Mouse (Mus musculus) embryonic facial prominence, embryonic 11.5 days (tissue): ENCODE data around the gene Abcc9. TPM values are rescaled to one million over a fixed set of nuclear protein-coding genes. Genes with fewer than 3 reads are reported as not detected.
A peak's percentile ranks its signal among the peaks of the same experiment; 100 is the strongest.

ENCODE experiments used
- ATAC-seq: fragments of 200-750 bp; cut with Nextera tagmentation; replicated peaks from 2 replicates; pipeline ENCODE4 v1.8.0; 2017; ENCODE audit warnings: low read depth; ENCODE audit not compliant: insufficient number of reproducible peaks, low FRiP score, low TSS enrichment
- DNase-seq: peaks from one replicate; pipeline ENCODE4 v3.0.0-alpha.2; 2015; ENCODE audit warnings: low spot score
- H3K27ac ChIP-seq: fragments of 300-500 bp; sonication (generic); replicated peaks from 2 replicates; pipeline ENCODE4 v1.5.1; 2014; ENCODE audit warnings: mild to moderate bottlenecking, low read depth, low read length, control low read depth
- H3K27me3 ChIP-seq: fragments of 300-500 bp; sonication (generic); 2 replicates; pipeline ENCODE4 v1.6.1; 2014; ENCODE audit warnings: mild to moderate bottlenecking, low read length, moderate library complexity, mixed read lengths; ENCODE audit not compliant: control insufficient read depth, insufficient read depth
- H3K36me3 ChIP-seq: fragments of 300-500 bp; sonication (generic); replicated peaks from 2 replicates; pipeline ENCODE4 v1.6.1; 2014; ENCODE audit warnings: low read depth, mild to moderate bottlenecking, low read length, moderate library complexity, mixed read lengths; ENCODE audit not compliant: control insufficient read depth, insufficient read depth
- H3K4me1 ChIP-seq: fragments of 300-500 bp; sonication (generic); 2 replicates; pipeline ENCODE4 v1.6.1; 2014; ENCODE audit warnings: low read length, mixed read lengths; ENCODE audit not compliant: control insufficient read depth, insufficient read depth
- H3K4me2 ChIP-seq: fragments of 300-500 bp; sonication (generic); 2 replicates; pipeline ENCODE4 v1.6.1; 2014; ENCODE audit warnings: low read depth, mild to moderate bottlenecking, control low read depth, low read length, moderate library complexity
- H3K4me3 ChIP-seq: fragments of 300-500 bp; sonication (generic); 2 replicates; pipeline ENCODE4 v1.5.1; 2014; ENCODE audit warnings: low read depth, low read length, control low read depth
- H3K9ac ChIP-seq: fragments of 300-500 bp; sonication (generic); replicated peaks from 2 replicates; pipeline ENCODE4 v1.6.1; 2014; ENCODE audit warnings: mild to moderate bottlenecking, control low read depth, low read length
- H3K9me3 ChIP-seq: fragments of 300-500 bp; sonication (generic); replicated peaks from 2 replicates; pipeline ENCODE4 v1.6.1; 2016; ENCODE audit warnings: mild to moderate bottlenecking, low read length, inconsistent platforms, mixed read lengths; ENCODE audit not compliant: control insufficient read depth
- WGBS: fragments of 180-500 bp; shearing (Covaris S2); extraction: QIAGEN DNeasy Blood & Tissue Kit; methylation state at CpG from one replicate; pipeline ENCODE4 v1.1.7; 2014; 5-methylcytosine and 5-hydroxymethylcytosine counted together
- polyA plus RNA-seq: library from polyadenylated mRNA; unstranded; fragments of >200 nt; fragmentation: Nextera tagmentation; extraction: Ambion mirVana; gene quantifications from 2 replicates; pipeline ENCODE4 v1.2.1, GENCODE M21; 2014

Abcc9 gene
- polyA plus RNA-seq, 1 experiment from 2014 or later, result 1.8 TPM

DNA sequence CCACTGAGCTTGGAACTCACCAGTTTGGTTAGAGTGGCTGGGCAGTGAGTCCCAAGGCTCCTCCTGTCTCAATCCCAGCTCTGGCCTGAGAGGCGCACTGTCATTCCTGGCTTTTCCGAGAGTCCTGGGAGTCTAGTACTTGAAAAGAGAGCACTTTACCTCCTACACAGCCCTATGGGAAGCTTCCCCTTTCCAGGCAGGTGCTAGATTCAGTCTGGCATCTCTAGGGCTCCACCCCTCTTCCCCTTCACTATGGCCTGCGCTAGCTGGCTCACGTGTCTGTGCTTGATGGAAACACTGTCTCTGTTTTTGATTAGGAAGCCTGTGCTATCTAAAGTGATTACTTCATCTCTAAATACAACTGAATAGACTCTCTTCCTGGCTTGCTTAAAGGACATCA lies 66.5 kb downstream of the Abcc9 start:
- WGBS, result 51% methylated on average over 4 of the region's 4 CpGs
- ATAC-seq, result no peak
- H3K36me3 ChIP-seq, result no peaks in the 10 kb centered on the region

DNA sequence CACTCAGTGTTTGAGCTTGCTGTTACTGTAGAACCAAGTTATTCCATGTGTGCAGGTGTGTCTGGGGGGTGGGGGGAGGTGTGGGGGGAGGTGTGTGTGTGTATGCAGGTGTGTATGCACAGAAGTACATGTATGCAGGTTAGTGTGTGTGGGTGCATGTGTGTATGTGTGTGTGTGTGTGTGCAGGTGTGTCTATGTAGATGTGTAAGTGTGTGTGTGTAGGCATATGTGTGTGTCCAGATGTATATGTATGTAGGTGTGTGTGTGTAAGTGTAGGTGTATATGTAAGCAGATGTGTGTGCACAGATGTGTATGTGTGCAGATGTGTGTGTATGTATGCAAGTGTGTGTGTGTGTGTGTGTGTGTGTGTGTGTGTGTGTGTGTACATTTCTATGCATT lies 66.9 kb downstream of the Abcc9 start:
- Histone ChIP-seq H3K9me3 (no peaks in the 10 kb centered on the region), H3K27me3 (no peaks in the 10 kb centered on the region), H3K4me3 (no peak overlapping the region), H3K4me2 (no peak overlapping the region), H3K4me1 (no peaks in the 10 kb centered on the region), H3K27ac (no peak overlapping the region), H3K9ac (no peak overlapping the region), H3K36me3 (no peaks in the 10 kb centered on the region)
- DNase-seq (no peak), ATAC-seq (peak; percentile 67; the same call in 1 of the 2 replicates)

More for the DNA sequence above, 66.5 kb downstream of the Abcc9 start:
- no peak overlapping the region for H3K4me2 ChIP-seq
- H3K9me3 ChIP-seq, result no peaks in the 10 kb centered on the region
- no peaks in the 10 kb centered on the region for H3K27me3 ChIP-seq
- no peak overlapping the region for H3K9ac ChIP-seq
- no peaks in the 10 kb centered on the region for H3K4me1 ChIP-seq
- DNase-seq, result peak; percentile 26
- no peak overlapping the region for H3K4me3 ChIP-seq
- H3K27ac ChIP-seq, result no peak overlapping the region

DNA sequence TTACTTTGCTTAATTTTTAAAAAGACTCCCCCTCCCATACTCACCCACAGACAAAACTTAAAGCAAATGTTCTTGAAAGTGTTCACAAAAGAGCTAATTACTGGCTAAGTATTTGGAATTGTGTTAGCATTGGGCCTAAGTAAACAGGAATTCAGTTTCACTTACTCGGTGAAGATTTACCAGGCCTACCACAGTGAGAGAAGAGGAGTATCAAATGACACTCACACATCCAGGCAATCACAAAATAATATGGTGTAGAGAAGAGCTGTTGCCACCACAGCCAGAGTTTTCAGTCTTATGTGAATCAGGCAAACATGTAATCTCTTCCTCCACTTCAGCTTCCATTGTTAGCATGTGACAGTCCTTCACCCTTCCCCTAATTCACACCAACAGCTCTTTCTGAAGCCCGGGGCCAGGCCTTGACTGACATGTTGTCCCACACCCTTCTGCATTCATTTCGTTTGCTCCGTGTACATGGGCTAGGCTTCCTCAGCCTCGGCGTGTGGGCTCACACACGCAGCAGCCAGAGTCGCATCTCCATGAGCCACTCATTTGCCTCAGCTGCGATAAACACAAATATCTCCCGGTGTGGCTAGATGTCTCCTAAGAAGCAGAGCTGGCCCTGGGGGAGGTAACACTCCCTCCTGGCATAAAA lies 67.5 kb downstream of the Abcc9 start:
- Histone ChIP-seq H3K9ac (no peak overlapping the region), H3K9me3 (no peaks in the 10 kb centered on the region), H3K27ac (no peak overlapping the region), H3K36me3 (no peaks in the 10 kb centered on the region), H3K4me1 (no peaks in the 10 kb centered on the region), H3K4me3 (no peak overlapping the region), H3K4me2 (no peak overlapping the region), H3K27me3 (no peaks in the 10 kb centered on the region)
- DNase-seq, result no peak
- ATAC-seq, result peak; percentile 44; the same call in 1 of the 2 replicates
- 63% methylated on average over 10 of the region's 10 CpGs for WGBS

DNA sequence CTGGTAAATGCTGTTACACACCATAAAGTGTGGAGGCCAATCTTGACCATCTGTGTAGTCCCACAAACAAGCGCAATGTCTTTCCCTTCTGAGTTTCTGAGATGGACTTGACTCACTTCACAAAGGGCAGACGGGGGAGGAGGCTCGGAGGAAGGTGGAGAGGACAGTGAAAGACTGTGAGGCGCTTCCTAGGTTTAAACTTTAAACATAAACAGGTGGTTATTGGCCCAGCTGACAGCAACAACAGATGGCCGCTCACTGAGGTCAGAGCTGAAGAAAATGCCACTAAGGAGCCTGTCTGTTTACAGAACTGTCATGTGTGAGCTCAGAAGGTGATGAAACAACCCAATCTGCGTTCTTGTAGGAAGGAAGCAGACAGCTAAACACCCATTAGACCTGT lies 78.8 kb downstream of the Abcc9 start:
- H3K4me3 ChIP-seq, result no peak overlapping the region
- H3K27ac ChIP-seq, result no peak overlapping the region
- no peak for DNase-seq
- no peak overlapping the region for H3K9ac ChIP-seq
- ATAC-seq, result no peak
- H3K4me2 ChIP-seq, result no peak overlapping the region
- WGBS, result 55% methylated on average over 6 of the region's 6 CpGs
- H3K36me3 ChIP-seq, result no peaks in the 10 kb centered on the region
- no peaks in the 10 kb centered on the region for H3K4me1 ChIP-seq
- H3K27me3 ChIP-seq, result no peaks in the 10 kb centered on the region
- no peaks in the 10 kb centered on the region for H3K9me3 ChIP-seq

DNA sequence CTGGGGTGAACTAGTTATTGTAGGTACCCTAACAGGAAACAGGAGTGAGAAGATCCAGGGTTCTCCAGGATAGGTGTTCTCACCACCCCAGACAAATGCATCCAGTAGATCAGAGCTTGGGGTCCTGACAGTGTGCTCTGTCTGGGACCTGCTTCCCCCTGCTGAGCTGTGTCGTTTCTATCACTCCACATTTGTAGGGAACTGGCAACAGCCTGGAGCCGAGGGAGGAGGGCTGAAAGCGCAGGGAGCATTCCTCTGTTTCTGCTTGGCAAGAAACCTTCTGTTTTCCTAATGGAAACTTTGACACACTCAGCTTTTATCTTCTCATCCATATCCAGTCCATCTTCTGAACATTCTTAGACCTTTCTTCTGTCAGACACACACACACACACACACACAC lies 85.5 kb downstream of the Abcc9 start:
- Histone ChIP-seq H3K27me3 (no peaks in the 10 kb centered on the region), H3K27ac (no peak overlapping the region), H3K9ac (no peak overlapping the region), H3K36me3 (no peaks in the 10 kb centered on the region), H3K9me3 (no peaks in the 10 kb centered on the region), H3K4me1 (no peaks in the 10 kb centered on the region), H3K4me2 (no peak overlapping the region), H3K4me3 (no peak overlapping the region)
- DNase-seq (no peak), ATAC-seq (no peak)
- 55% methylated on average over 3 of the region's 3 CpGs for WGBS

DNA sequence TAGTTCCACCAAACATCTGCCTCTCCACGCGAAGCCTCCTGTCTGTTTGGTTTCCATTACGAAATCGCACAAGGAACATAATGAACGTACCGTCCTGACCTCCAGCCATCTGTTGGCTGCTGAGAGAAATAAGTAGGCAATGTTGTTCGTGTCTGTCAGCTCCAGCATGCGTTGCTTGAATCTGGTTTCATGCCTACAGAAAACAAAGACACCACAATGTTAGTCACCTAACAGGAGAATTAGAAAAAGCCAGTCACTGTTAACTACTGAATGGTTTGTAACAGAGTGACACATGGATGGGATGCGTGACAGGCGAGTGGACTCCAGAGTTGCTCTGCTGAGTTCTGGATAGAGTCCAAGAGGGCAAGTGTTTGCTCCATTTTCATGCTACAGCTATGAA lies 87.8 kb downstream of the Abcc9 start:
- ATAC-seq (no peak), DNase-seq (no peak)
- H3K36me3 ChIP-seq, result no peaks in the 10 kb centered on the region
- no peaks in the 10 kb centered on the region for H3K27me3 ChIP-seq
- no peak overlapping the region for H3K27ac ChIP-seq
- H3K4me2 ChIP-seq, result no peak overlapping the region
- H3K9ac ChIP-seq, result no peak overlapping the region
- no peaks in the 10 kb centered on the region for H3K4me1 ChIP-seq
- H3K9me3 ChIP-seq, result no peaks in the 10 kb centered on the region
- H3K4me3 ChIP-seq, result no peak overlapping the region
- 78% methylated on average over 10 of the region's 10 CpGs for WGBS

DNA sequence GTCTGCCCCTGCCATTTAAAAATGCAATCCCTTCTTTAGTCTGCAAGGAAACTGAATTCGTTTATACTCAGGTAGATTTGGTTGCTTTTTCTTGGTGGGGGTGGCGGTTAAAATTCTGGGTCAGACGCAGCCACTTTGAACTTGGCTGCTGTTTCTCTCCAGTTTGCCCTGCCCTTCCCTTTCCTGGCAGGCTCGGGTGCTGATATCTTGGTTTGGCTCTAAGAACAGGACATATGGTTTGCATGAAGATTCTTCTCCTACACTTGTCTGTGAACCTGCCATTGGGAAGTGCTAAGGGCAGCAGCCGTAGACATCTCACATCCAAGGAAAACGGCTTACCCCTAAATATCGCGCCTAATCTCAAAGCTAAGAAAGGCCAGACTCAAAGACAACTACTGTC lies 89.7 kb downstream of the Abcc9 start:
- Histone ChIP-seq H3K4me3 (no peak overlapping the region), H3K4me2 (no peak overlapping the region), H3K27me3 (no peaks in the 10 kb centered on the region), H3K9me3 (no peaks in the 10 kb centered on the region), H3K27ac (no peak overlapping the region), H3K4me1 (no peaks in the 10 kb centered on the region), H3K9ac (no peak overlapping the region), H3K36me3 (no peaks in the 10 kb centered on the region)
- WGBS, result 90% methylated on average over 8 of the region's 8 CpGs
- DNase-seq, result no peak
- no peak for ATAC-seq

DNA sequence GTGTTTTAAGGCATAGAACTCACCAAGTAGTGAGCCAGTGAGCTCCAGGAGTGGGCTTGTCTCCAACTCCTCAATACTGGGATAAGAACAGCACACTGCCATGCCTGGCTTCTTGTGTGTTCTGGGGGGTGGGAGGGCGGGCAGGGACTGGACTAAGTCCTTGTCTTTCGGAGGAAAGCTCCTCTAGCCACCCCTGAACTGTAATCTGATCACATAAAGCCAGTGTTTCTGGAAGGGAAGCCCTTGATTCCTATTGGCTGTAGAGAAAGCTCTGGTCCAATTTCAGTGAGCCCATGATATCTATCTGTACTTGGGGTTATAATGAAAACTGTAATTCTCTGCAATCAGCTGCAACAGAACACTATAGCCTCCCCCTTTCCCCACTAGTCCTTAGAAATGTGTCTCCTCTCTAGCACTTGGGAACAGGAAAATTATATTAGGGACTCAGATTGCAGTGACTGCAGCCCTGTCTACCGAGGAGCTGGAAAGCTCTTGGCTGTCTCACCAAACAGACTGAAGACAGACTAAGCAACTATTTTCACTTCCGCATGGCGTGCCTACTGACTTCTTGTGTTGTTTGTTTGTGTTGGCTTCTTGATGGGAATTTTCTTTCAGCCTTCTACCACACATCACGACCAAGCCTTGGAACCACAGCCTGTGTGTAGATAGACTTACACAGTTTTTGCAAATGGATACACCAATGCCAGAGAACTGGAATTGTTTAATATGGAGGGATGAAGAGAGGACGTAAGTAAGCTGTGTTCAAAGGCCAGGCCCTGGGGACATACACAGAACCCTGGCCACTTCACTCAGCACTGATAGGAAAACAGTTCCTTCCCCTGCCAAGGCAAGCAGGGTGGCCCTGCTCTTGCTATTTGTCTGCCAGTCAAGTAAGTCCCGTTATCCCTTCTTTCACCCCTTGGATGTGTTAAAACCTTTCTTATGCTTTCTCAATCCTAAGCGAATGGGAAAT lies 92.4 kb downstream of the Abcc9 start:
- H3K4me3 ChIP-seq, result no peak overlapping the region
- no peaks in the 10 kb centered on the region for H3K9me3 ChIP-seq
- DNase-seq, result peak; percentile 61
- no peaks in the 10 kb centered on the region for H3K36me3 ChIP-seq
- peak overlapping the region; percentile 52; the same call in 1 of the 2 replicates for H3K27ac ChIP-seq
- H3K4me1 ChIP-seq, result no peaks in the 10 kb centered on the region
- 56% methylated on average over 9 of the region's 9 CpGs for WGBS
- H3K27me3 ChIP-seq, result no peaks in the 10 kb centered on the region
- H3K9ac ChIP-seq, result no peak overlapping the region
- no peak overlapping the region for H3K4me2 ChIP-seq
- ATAC-seq, result peak; percentile 61
